Mouse (Mus musculus) testis, adult 2 months (tissue): ENCODE measurements around the gene Cd200.

Experiments
- CTCF ChIP-seq: fragments of 200-500 bp; IDR thresholded peaks from 2 replicates; pipeline ENCODE4 v1.5.1; 2012; ENCODE audit warnings: low read depth, mild to moderate bottlenecking, inconsistent platforms, low read length, moderate library complexity; ENCODE audit not compliant: control insufficient read depth, insufficient read depth, insufficient replicate concordance
- POLR2A ChIP-seq: fragments of 200-500 bp; IDR thresholded peaks from 2 replicates; pipeline ENCODE4 v1.6.1; 2012; ENCODE audit warnings: low read depth, mild to moderate bottlenecking, inconsistent platforms, low read length, moderate library complexity; ENCODE audit not compliant: control insufficient read depth

GRCm38 (mm10) chr16:45357134-45357533, 51.7 kb downstream of the Cd200 start:
- TF ChIP-seq CTCF (no peak), POLR2A (no peak)
